Mouse (Mus musculus): ENCODE results near the gene Nlrp4b. TPM values are rescaled to one million over a fixed set of nuclear protein-coding genes. Genes with fewer than 3 reads are reported as not detected.
"Not testable (repeated sequence)": the region's sequence is repeated elsewhere in the genome, so short reads cannot be mapped to it uniquely, and the experiment has no call there.

Gene Nlrp4b
- polyA plus RNA-seq (2016; fragmentation: Nextera tagmentation; extraction: Ambion mirVana) = not detected in 2 replicates

DNA sequence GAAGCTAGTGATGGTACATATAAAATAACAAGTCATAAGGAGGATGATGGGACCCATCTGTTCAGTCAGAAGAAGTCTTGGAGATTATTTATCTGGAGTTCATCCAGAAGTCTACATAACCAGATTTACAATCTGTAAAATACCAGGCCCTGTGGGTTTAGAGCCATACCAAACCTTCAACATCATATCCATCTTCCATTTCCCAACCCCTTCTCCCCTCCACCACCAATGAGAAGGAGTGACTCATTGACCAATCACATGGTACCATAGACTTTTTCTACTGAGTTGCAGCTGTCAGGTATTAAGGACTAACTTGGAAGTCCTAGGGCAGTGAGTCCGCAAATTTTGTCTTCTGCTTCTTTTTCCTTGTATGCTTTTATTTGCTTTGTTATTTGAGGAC is at the start of gene Nlrp4b:
Gene Nlrp4b, plus strand, starts transcription at position 301 of the 400 bp plus-strand sequence.
- no peaks in the 10 kb centered on the region for H3K4me1 ChIP-seq
- no peak for ATAC-seq (ENCODE audit: insufficient number of reproducible peaks, insufficient read depth, low FRiP score, low TSS enrichment)
- H3K4me3 ChIP-seq = no peak within 1 kb of the TSS
- H3K27ac ChIP-seq = no peak within 1 kb of the TSS
- H3K4me2 ChIP-seq (replicated peaks) = no peak within 1 kb of the TSS
- no peaks in the 10 kb centered on the region for H3K27me3 ChIP-seq
- H3K9ac ChIP-seq = no peak within 1 kb of the TSS
- no peaks in the 10 kb centered on the region for H3K36me3 ChIP-seq
- 89% methylated on average over 1 of the region's 1 CpGs for WGBS
- H3K9me3 ChIP-seq = peaks cover 14% of the 10 kb centered on the region; the same call in 1 of the 2 replicates

DNA sequence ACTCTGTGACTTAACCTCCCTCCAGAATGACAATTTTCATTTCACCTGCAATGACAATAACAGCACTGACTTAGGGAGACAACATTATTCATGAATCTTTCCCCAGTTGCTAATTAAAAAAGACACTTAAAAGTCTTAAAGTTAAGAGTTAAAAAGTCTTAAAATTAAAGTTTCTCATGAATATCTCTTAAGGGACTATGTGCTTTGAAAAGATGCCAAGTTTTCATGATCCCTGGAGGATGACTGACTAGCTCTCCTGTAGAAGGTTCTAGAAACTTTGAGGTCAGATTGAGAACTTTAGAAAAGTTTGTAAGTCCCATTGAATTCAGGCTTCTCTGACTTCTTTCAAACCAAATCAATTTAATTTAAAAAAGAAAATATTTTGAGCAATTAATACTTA is 66.7 kb downstream of the Nlrp4b start, which contains the start of gene Vmn1r71:
Gene Vmn1r71, minus strand, starts transcription at position 101 of the 400 bp plus-strand sequence.
- Histone ChIP-seq H3K27me3 (no peaks in the 10 kb centered on the region), H3K4me2 (replicated peaks) (no peak within 1 kb of the TSS), H3K4me1 (no peaks in the 10 kb centered on the region), H3K36me3 (no peaks in the 10 kb centered on the region), H3K27ac (no peak within 1 kb of the TSS), H3K9ac (no peak within 1 kb of the TSS), H3K9me3 (peaks cover 7% of the 10 kb centered on the region; the same call in 1 of the 2 replicates), H3K4me3 (no peak within 1 kb of the TSS)
- no peak for ATAC-seq (ENCODE audit: insufficient number of reproducible peaks, insufficient read depth, low FRiP score, low TSS enrichment)

DNA sequence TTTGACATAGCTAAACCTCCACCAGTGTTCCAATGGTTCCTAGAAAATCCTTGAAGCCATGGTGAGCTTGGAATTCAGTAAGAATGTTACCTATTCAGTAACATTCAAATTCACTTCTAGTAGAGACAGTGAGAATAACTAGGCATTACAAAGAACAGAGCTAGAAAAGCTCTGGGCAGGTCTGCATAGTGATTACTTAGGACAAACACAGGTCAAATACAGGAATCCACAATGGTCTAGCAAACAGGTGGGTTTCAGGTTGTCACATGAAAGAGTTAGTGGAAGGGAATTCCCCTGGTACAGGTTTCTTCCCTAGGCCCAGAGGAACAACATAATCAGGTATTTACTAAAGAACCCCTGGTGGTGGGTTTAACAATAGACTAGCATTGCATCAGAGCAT is 70.0 kb downstream of the Nlrp4b start:
- H3K9ac ChIP-seq; H3K9me3 ChIP-seq; H3K4me1 ChIP-seq; H3K36me3 ChIP-seq; ATAC-seq (ENCODE audit: insufficient number of reproducible peaks, insufficient read depth, low FRiP score, low TSS enrichment); H3K27me3 ChIP-seq; H3K27ac ChIP-seq; H3K4me3 ChIP-seq; H3K4me2 ChIP-seq (replicated peaks): not testable (repeated sequence)

Other genes with a start within 250 kb of the Nlrp4b start
- gene Vmn1r67, start 244.5 kb upstream of the Nlrp4b start, polyA plus RNA-seq (2016; fragmentation: Nextera tagmentation; extraction: Ambion mirVana) = not detected in 2 replicates
- gene Zik1, start 192.4 kb upstream of the Nlrp4b start, polyA plus RNA-seq (2016; fragmentation: Nextera tagmentation; extraction: Ambion mirVana) = 30.9 and 33.7 TPM in 2 replicates
- gene Vmn1r68, start 129.3 kb upstream of the Nlrp4b start, polyA plus RNA-seq (2016; fragmentation: Nextera tagmentation; extraction: Ambion mirVana) = not detected in 2 replicates
- gene Vmn1r69, start 74.1 kb upstream of the Nlrp4b start, polyA plus RNA-seq (2016; fragmentation: Nextera tagmentation; extraction: Ambion mirVana) = not detected in 2 replicates
- gene Vmn1r70, start 56.3 kb upstream of the Nlrp4b start, polyA plus RNA-seq (2016; fragmentation: Nextera tagmentation; extraction: Ambion mirVana) = not detected in 2 replicates
- gene Vmn1r71, start 66.6 kb downstream of the Nlrp4b start, polyA plus RNA-seq (2016; fragmentation: Nextera tagmentation; extraction: Ambion mirVana) = not detected in 2 replicates
- gene Zscan4b, start 217.3 kb downstream of the Nlrp4b start, polyA plus RNA-seq (2016; fragmentation: Nextera tagmentation; extraction: Ambion mirVana) = not detected in 2 replicates